8 mouse cellular contexts compared by ENCODE assay signal in the genomic region with DNA sequence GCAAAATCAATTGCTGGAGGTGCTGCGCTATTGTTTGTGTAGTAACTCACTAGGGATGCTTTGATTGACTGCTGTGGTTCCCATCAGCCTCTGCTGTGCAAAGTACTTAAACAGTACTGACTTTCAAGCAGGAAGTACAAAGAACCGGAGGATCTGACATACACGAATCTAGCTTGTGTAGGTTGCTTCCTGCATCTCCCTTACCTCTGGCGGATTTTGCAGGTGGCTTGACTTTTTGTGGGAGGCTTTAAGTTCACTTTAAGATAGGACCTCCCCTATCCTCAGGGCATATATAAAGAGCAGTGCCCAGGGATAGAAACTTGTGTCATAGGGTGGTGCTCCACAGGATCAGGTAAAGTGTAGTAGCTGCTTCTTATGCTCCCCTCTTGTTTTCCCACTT. TPM values are rescaled to one million over a fixed set of nuclear protein-coding genes. Genes with fewer than 3 reads are reported as not detected.
DNase-seq lines count a peak whose midpoint lies in the region; ATAC-seq and TF ChIP-seq lines count a peak whose summit lies in the region.

No protein-coding gene starts in this region.

- ATAC-seq in liver, embryonic 11.5 days (replicated peaks; ENCODE audit: low FRiP score), result no peak
- ATAC-seq in liver, postnatal 0 days, result no peak
- ATAC-seq in embryonic facial prominence, embryonic 15.5 days (ENCODE audit: insufficient number of reproducible peaks, low FRiP score, low TSS enrichment, low read depth), result no peak
- ATAC-seq in limb, embryonic 12.5 days (ENCODE audit: insufficient number of reproducible peaks, insufficient read depth, low FRiP score, low TSS enrichment, low read depth), result no peak
- no peak for ATAC-seq in frontal cortex, adult (ENCODE audit: low TSS enrichment)

- H3K36me3 ChIP-seq in liver, embryonic 11.5 days (ENCODE audit: control insufficient read depth, insufficient read depth, low read length), result no peaks in the 10 kb centered on the region
- H3K36me3 ChIP-seq in liver, postnatal 0 days (replicated peaks; ENCODE audit: insufficient read depth, low read length), result no peaks in the 10 kb centered on the region
- no peaks in the 10 kb centered on the region for H3K36me3 ChIP-seq in embryonic facial prominence, embryonic 15.5 days
- no peaks in the 10 kb centered on the region for H3K36me3 ChIP-seq in limb, embryonic 12.5 days

- H3K9ac ChIP-seq in liver, embryonic 11.5 days (ENCODE audit: low read depth, low read length), result no peak overlapping the region
- no peak overlapping the region for H3K9ac ChIP-seq in liver, postnatal 0 days (replicated peaks)
- H3K9ac ChIP-seq in embryonic facial prominence, embryonic 15.5 days, result 0 out of 2 replicates have a peak overlapping the region, but pooled peaks have one; percentile 23
- H3K9ac ChIP-seq in limb, embryonic 12.5 days (replicated peaks), result peak overlapping the region; percentile 97

- TF ChIP-seq CTCF in liver, postnatal 0 days (IDR thresholded peaks at IDR 0.05; ENCODE audit: low read depth), result no peak

- 37% methylated on average over 4 of the region's 4 CpGs for WGBS in liver, embryonic 11.5 days
- 32% methylated on average over 4 of the region's 4 CpGs for WGBS in liver, postnatal 0 days (ENCODE audit: insufficient replicate concordance)
- 6% methylated on average over 4 of the region's 4 CpGs for WGBS in embryonic facial prominence, embryonic 15.5 days
- 23% methylated on average over 4 of the region's 4 CpGs for WGBS in limb, embryonic 12.5 days

- H3K27ac ChIP-seq in liver, embryonic 11.5 days (ENCODE audit: low read depth, low read length), result no peak overlapping the region
- no peak overlapping the region for H3K27ac ChIP-seq in liver, postnatal 0 days (ENCODE audit: low read depth)
- peak overlapping the region; percentile 75 for H3K27ac ChIP-seq in embryonic facial prominence, embryonic 15.5 days (replicated peaks)
- H3K27ac ChIP-seq in limb, embryonic 12.5 days, result peak overlapping the region; percentile 97

- TF ChIP-seq EP300 in liver, postnatal 0 days (IDR thresholded peaks at IDR 0.05; ENCODE audit: low read depth), result no peak

- DNase-seq in liver, embryonic 11.5 days (ENCODE audit: low spot score), result no peak
- DNase-seq in liver, postnatal 0 days, result no peak
- peak; percentile 74 for DNase-seq in thymus, postnatal 0 days (ENCODE audit: low spot score)
- no peak for DNase-seq in left cerebral cortex, postnatal 14 days (ENCODE audit: low spot score in 2 of 2)
- no peak for DNase-seq in adrenal gland, adult 2 months

- peaks cover 7% of the 10 kb centered on the region; the same call in 1 of the 2 replicates for H3K4me1 ChIP-seq in liver, embryonic 11.5 days (replicated peaks; ENCODE audit: control insufficient read depth, insufficient read depth, low read length)
- H3K4me1 ChIP-seq in liver, postnatal 0 days (ENCODE audit: insufficient read depth), result no peaks in the 10 kb centered on the region
- peaks cover 37% of the 10 kb centered on the region for H3K4me1 ChIP-seq in embryonic facial prominence, embryonic 15.5 days
- H3K4me1 ChIP-seq in limb, embryonic 12.5 days (replicated peaks), result peaks cover 55% of the 10 kb centered on the region

- H3K9me3 ChIP-seq in liver, embryonic 11.5 days (ENCODE audit: control insufficient read depth, low read length), result no peaks in the 10 kb centered on the region
- no peaks in the 10 kb centered on the region for H3K9me3 ChIP-seq in liver, postnatal 0 days (ENCODE audit: low read length)
- no peaks in the 10 kb centered on the region for H3K9me3 ChIP-seq in embryonic facial prominence, embryonic 15.5 days (replicated peaks)
- no peaks in the 10 kb centered on the region for H3K9me3 ChIP-seq in limb, embryonic 12.5 days

- peaks cover 16% of the 10 kb centered on the region for H3K27me3 ChIP-seq in liver, embryonic 11.5 days (replicated peaks; ENCODE audit: control insufficient read depth, insufficient read depth, low read length)
- H3K27me3 ChIP-seq in liver, postnatal 0 days (ENCODE audit: insufficient read depth, low read length), result peaks cover 7% of the 10 kb centered on the region
- H3K27me3 ChIP-seq in embryonic facial prominence, embryonic 15.5 days, result no peaks in the 10 kb centered on the region
- H3K27me3 ChIP-seq in limb, embryonic 12.5 days, result no peaks in the 10 kb centered on the region

- H3K4me3 ChIP-seq in liver, embryonic 11.5 days (ENCODE audit: low read depth, low read length), result no peak overlapping the region
- H3K4me3 ChIP-seq in liver, postnatal 0 days (ENCODE audit: low read depth, low read length), result no peak overlapping the region
- peak overlapping the region; percentile 96 for H3K4me3 ChIP-seq in embryonic facial prominence, embryonic 15.5 days (replicated peaks)
- peak overlapping the region; percentile 98 for H3K4me3 ChIP-seq in limb, embryonic 12.5 days (replicated peaks)

- intact Hi-C loops in left cerebral cortex, postnatal 14 days (cut with DNase I), result loop anchor here (5.0 to 10.0 kb wide), 3 partner anchors 52 to 141 kb away; no protein-coding TSS in a partner anchor

- H3K4me2 ChIP-seq in liver, embryonic 11.5 days, result peak overlapping the region; percentile 24
- H3K4me2 ChIP-seq in liver, postnatal 0 days (ENCODE audit: low read depth, low read length), result no peak overlapping the region
- peak overlapping the region; percentile 66 for H3K4me2 ChIP-seq in embryonic facial prominence, embryonic 15.5 days (replicated peaks)
- peak overlapping the region; percentile 78 for H3K4me2 ChIP-seq in limb, embryonic 12.5 days

RNA-seq across cellular contexts. Expression of a gene that starts 2.3 kb away (rescaled TPM):
- polyA plus RNA-seq in liver, embryonic 11.5 days (2014; fragmentation: Nextera tagmentation; extraction: Ambion mirVana), result 0.91 and 1.5 TPM in 2 replicates
- 0.18 and 0.38 TPM in 2 replicates for polyA plus RNA-seq in liver, postnatal 0 days (2015; fragmentation: Nextera tagmentation; extraction: Ambion mirVana)
- polyA plus RNA-seq in embryonic facial prominence, embryonic 15.5 days (2015; fragmentation: Nextera tagmentation; extraction: Ambion mirVana), result 15.3 and 16.3 TPM in 2 replicates
- 19.9 and 25.0 TPM in 2 replicates for polyA plus RNA-seq in limb, embryonic 12.5 days (2016; fragmentation: Nextera tagmentation; extraction: Ambion mirVana)
- polyA plus RNA-seq in thymus, postnatal 0 days (2015; fragmentation: Nextera tagmentation; extraction: Ambion mirVana), result 1.5 and 2.0 TPM in 2 replicates
- total RNA-seq in left cerebral cortex, postnatal 14 days (2021), result 1 to 10 TPM; 9.0 to 9.9 TPM
- 10 to 100 TPM; 11.8 to 19.4 TPM for total RNA-seq in adrenal gland, adult 2 months (2021)
- 1.8 and 1.9 TPM in 2 replicates for polyA plus RNA-seq in adrenal gland, adult 2 months (2012; rRNA removed)

Comparison
In these comparisons a context has a peak if more than half of its experiments do, and no peak if none do; other contexts are left out.
1. H3K27ac ChIP-seq: peak in embryonic facial prominence, embryonic 15.5 days (single experiment) and limb, embryonic 12.5 days (single experiment); none in liver, embryonic 11.5 days (single experiment) and liver, postnatal 0 days (single experiment).
2. H3K4me3 ChIP-seq: peak in embryonic facial prominence, embryonic 15.5 days (single experiment) and limb, embryonic 12.5 days (single experiment); none in liver, embryonic 11.5 days (single experiment) and liver, postnatal 0 days (single experiment).
3. H3K9ac ChIP-seq: peak in embryonic facial prominence, embryonic 15.5 days (single experiment) and limb, embryonic 12.5 days (single experiment); none in liver, embryonic 11.5 days (single experiment) and liver, postnatal 0 days (single experiment).